Mouse (Mus musculus) heart, embryonic 16.5 days (tissue): Measurements from ENCODE around the gene Maged1. TPM values are rescaled to one million over a fixed set of nuclear protein-coding genes. Genes with fewer than 3 reads are reported as not detected.

Experiments
- polyA plus RNA-seq: library from polyadenylated mRNA; unstranded; fragments of >200 nt; fragmentation: Nextera tagmentation; extraction: Ambion mirVana; gene quantifications from 2 replicates; pipeline ENCODE4 v1.2.1, GENCODE M21; 2015

The Maged1 gene
- polyA plus RNA-seq, 1 experiment from 2014 or later: 370 TPM

Other genes starting within 250 kb of the Maged1 start
- not detected in 2 replicates for gene Fam90a1b, start 175.4 kb downstream of the Maged1 start, polyA plus RNA-seq
- gene Apoo, start 175.0 kb downstream of the Maged1 start, polyA plus RNA-seq: 186 and 233 TPM in 2 replicates
- gene Gspt2, start 93.9 kb upstream of the Maged1 start, polyA plus RNA-seq: 2.6 and 3.1 TPM in 2 replicates
- 0.60 and 0.66 TPM in 2 replicates for gene Zxdb, start 182.4 kb upstream of the Maged1 start, polyA plus RNA-seq